Mouse (Mus musculus) embryonic facial prominence, embryonic 15.5 days (tissue): Measurements from ENCODE around the gene Trdn. TPM values are rescaled to one million over a fixed set of nuclear protein-coding genes. Genes with fewer than 3 reads are reported as not detected.
A peak's percentile ranks its signal among the peaks of the same experiment; 100 is the strongest.

Experiments used
- ATAC-seq: fragments of 200-750 bp; cut with Nextera tagmentation; 2 replicates; pipeline ENCODE4 v1.8.0; 2017; ENCODE audit warnings: low read depth, moderate TSS enrichment; ENCODE audit not compliant: insufficient number of reproducible peaks, low FRiP score, low TSS enrichment
- H3K27ac ChIP-seq: fragments of 300-500 bp; sonication (generic); replicated peaks from 2 replicates; pipeline ENCODE4 v1.5.1; 2015; ENCODE audit warnings: mild to moderate bottlenecking, inconsistent platforms
- H3K27me3 ChIP-seq: fragments of 300-500 bp; sonication (generic); 2 replicates; pipeline ENCODE4 v1.6.1; 2015; ENCODE audit warnings: inconsistent platforms
- H3K36me3 ChIP-seq: fragments of 300-500 bp; sonication (generic); 2 replicates; pipeline ENCODE4 v1.6.1; 2015; ENCODE audit warnings: mild to moderate bottlenecking, inconsistent platforms
- H3K4me1 ChIP-seq: fragments of 300-500 bp; sonication (generic); 2 replicates; pipeline ENCODE4 v1.6.1; 2015; ENCODE audit warnings: inconsistent platforms
- H3K4me2 ChIP-seq: fragments of 300-500 bp; sonication (generic); replicated peaks from 2 replicates; pipeline ENCODE4 v1.6.1; 2015; ENCODE audit warnings: mild to moderate bottlenecking, inconsistent platforms
- H3K4me3 ChIP-seq: fragments of 300-500 bp; sonication (generic); replicated peaks from 2 replicates; pipeline ENCODE4 v1.5.1; 2015; ENCODE audit warnings: mild to moderate bottlenecking, inconsistent platforms
- H3K9ac ChIP-seq: fragments of 300-500 bp; sonication (generic); 2 replicates; pipeline ENCODE4 v1.6.1; 2015; ENCODE audit warnings: inconsistent platforms
- H3K9me3 ChIP-seq: fragments of 300-500 bp; sonication (generic); replicated peaks from 2 replicates; pipeline ENCODE4 v1.6.1; 2016; ENCODE audit warnings: inconsistent platforms
- WGBS: fragments of 180-500 bp; shearing (Covaris S2); methylation state at CpG from one replicate; pipeline ENCODE4 v1.1.7; 2015; 5-methylcytosine and 5-hydroxymethylcytosine counted together
- polyA plus RNA-seq: library from polyadenylated mRNA; unstranded; fragments of >200 nt; fragmentation: Nextera tagmentation; extraction: Ambion mirVana; gene quantifications from 2 replicates; pipeline ENCODE4 v1.2.1, GENCODE M21; 2015

Trdn gene
- polyA plus RNA-seq, 1 experiment from 2014 or later, result 9.4 TPM

- WGBS, result 33% methylated on average over 2 of the region's 2 CpGs
- Histone ChIP-seq H3K9me3 (no peaks in the 10 kb centered on the region), H3K9ac (no peak overlapping the region), H3K4me3 (no peak overlapping the region), H3K27me3 (no peaks in the 10 kb centered on the region), H3K36me3 (no peaks in the 10 kb centered on the region), H3K27ac (no peak overlapping the region), H3K4me2 (no peak overlapping the region), H3K4me1 (no peaks in the 10 kb centered on the region)
- ATAC-seq, result peak; percentile 73
These were observed 99.6 kb downstream of the Trdn start for GRCm38 (mm10) chr10:33179731-33180631.

- H3K27ac ChIP-seq, result no peak overlapping the region
- H3K9ac ChIP-seq, result no peak overlapping the region
- 66% methylated on average over 1 of the region's 1 CpGs for WGBS
- no peaks in the 10 kb centered on the region for H3K27me3 ChIP-seq
- no peaks in the 10 kb centered on the region for H3K9me3 ChIP-seq
- H3K4me1 ChIP-seq, result no peaks in the 10 kb centered on the region
- no peak for ATAC-seq
- H3K36me3 ChIP-seq, result no peaks in the 10 kb centered on the region
- H3K4me2 ChIP-seq, result no peak overlapping the region
- no peak overlapping the region for H3K4me3 ChIP-seq
These were observed 108.7 kb downstream of the Trdn start for GRCm38 (mm10) chr10:33189031-33189430.

- Histone ChIP-seq H3K4me3 (no peak overlapping the region), H3K4me2 (no peak overlapping the region), H3K27ac (no peak overlapping the region), H3K9ac (no peak overlapping the region), H3K4me1 (no peaks in the 10 kb centered on the region), H3K9me3 (no peaks in the 10 kb centered on the region), H3K27me3 (no peaks in the 10 kb centered on the region), H3K36me3 (no peaks in the 10 kb centered on the region)
- no peak for ATAC-seq
- WGBS, result 2% methylated on average over 1 of the region's 1 CpGs
These were observed 115.6 kb downstream of the Trdn start for GRCm38 (mm10) chr10:33195919-33196318.

GRCm38 (mm10) chr10:33198257-33198656 lies 117.9 kb downstream of the Trdn start:
- no peak overlapping the region for H3K4me3 ChIP-seq
- no peaks in the 10 kb centered on the region for H3K36me3 ChIP-seq
- no peaks in the 10 kb centered on the region for H3K4me1 ChIP-seq
- no peaks in the 10 kb centered on the region for H3K27me3 ChIP-seq
- no peak for ATAC-seq
- H3K9ac ChIP-seq, result no peak overlapping the region
- H3K27ac ChIP-seq, result no peak overlapping the region
- no peak overlapping the region for H3K4me2 ChIP-seq
- H3K9me3 ChIP-seq, result no peaks in the 10 kb centered on the region
- WGBS, result 58% methylated on average over 1 of the region's 1 CpGs

GRCm38 (mm10) chr10:33210411-33210810 lies 130.1 kb downstream of the Trdn start:
- ATAC-seq, result no peak
- no peaks in the 10 kb centered on the region for H3K27me3 ChIP-seq
- H3K9ac ChIP-seq, result no peak overlapping the region
- 49% methylated on average over 1 of the region's 1 CpGs for WGBS
- H3K36me3 ChIP-seq, result no peaks in the 10 kb centered on the region
- no peak overlapping the region for H3K27ac ChIP-seq
- no peak overlapping the region for H3K4me3 ChIP-seq
- H3K4me2 ChIP-seq, result no peak overlapping the region
- H3K4me1 ChIP-seq, result no peaks in the 10 kb centered on the region
- H3K9me3 ChIP-seq, result no peaks in the 10 kb centered on the region

GRCm38 (mm10) chr10:33253911-33254310 lies 173.6 kb downstream of the Trdn start:
- no peaks in the 10 kb centered on the region for H3K27me3 ChIP-seq
- no peak overlapping the region for H3K4me2 ChIP-seq
- no peaks in the 10 kb centered on the region for H3K4me1 ChIP-seq
- WGBS, result 62% methylated on average over 1 of the region's 1 CpGs
- H3K9me3 ChIP-seq, result no peaks in the 10 kb centered on the region
- H3K4me3 ChIP-seq, result no peak overlapping the region
- H3K9ac ChIP-seq, result no peak overlapping the region
- H3K27ac ChIP-seq, result no peak overlapping the region
- no peaks in the 10 kb centered on the region for H3K36me3 ChIP-seq
- ATAC-seq, result no peak

- H3K4me1 ChIP-seq, result no peaks in the 10 kb centered on the region
- no peak overlapping the region for H3K4me2 ChIP-seq
- H3K36me3 ChIP-seq, result no peaks in the 10 kb centered on the region
- no peak overlapping the region for H3K4me3 ChIP-seq
- H3K9me3 ChIP-seq, result no peaks in the 10 kb centered on the region
- ATAC-seq, result no peak
- 65% methylated on average over 1 of the region's 1 CpGs for WGBS
- no peak overlapping the region for H3K9ac ChIP-seq
- no peaks in the 10 kb centered on the region for H3K27me3 ChIP-seq
- no peak overlapping the region for H3K27ac ChIP-seq
These were observed 175.8 kb downstream of the Trdn start for GRCm38 (mm10) chr10:33256202-33256601.

- Histone ChIP-seq H3K4me2 (no peak overlapping the region), H3K9me3 (no peaks in the 10 kb centered on the region), H3K27me3 (no peaks in the 10 kb centered on the region), H3K27ac (no peak overlapping the region), H3K4me3 (no peak overlapping the region), H3K4me1 (no peaks in the 10 kb centered on the region), H3K9ac (no peak overlapping the region), H3K36me3 (no peaks in the 10 kb centered on the region)
- 35% methylated on average over 2 of the region's 2 CpGs for WGBS
- no peak for ATAC-seq
These were observed 224.6 kb downstream of the Trdn start for GRCm38 (mm10) chr10:33304982-33305381.

- Histone ChIP-seq H3K9me3 (no peaks in the 10 kb centered on the region), H3K4me1 (no peaks in the 10 kb centered on the region), H3K9ac (no peak overlapping the region), H3K4me2 (no peak overlapping the region), H3K27me3 (no peaks in the 10 kb centered on the region), H3K36me3 (no peaks in the 10 kb centered on the region), H3K4me3 (no peak overlapping the region), H3K27ac (no peak overlapping the region)
- ATAC-seq, result no peak
- WGBS, result 89% methylated on average over 1 of the region's 1 CpGs
These were observed 272.7 kb downstream of the Trdn start for GRCm38 (mm10) chr10:33353026-33353425.

GRCm38 (mm10) chr10:33366521-33366920 lies 286.2 kb downstream of the Trdn start:
- ATAC-seq, result no peak
- no peaks in the 10 kb centered on the region for H3K36me3 ChIP-seq
- H3K4me3 ChIP-seq, result no peak overlapping the region
- no peak overlapping the region for H3K4me2 ChIP-seq
- no peaks in the 10 kb centered on the region for H3K4me1 ChIP-seq
- no peak overlapping the region for H3K27ac ChIP-seq
- no peak overlapping the region for H3K9ac ChIP-seq
- H3K9me3 ChIP-seq, result no peaks in the 10 kb centered on the region
- H3K27me3 ChIP-seq, result no peaks in the 10 kb centered on the region

GRCm38 (mm10) chr10:33370534-33370933 lies 290.2 kb downstream of the Trdn start:
- 67% methylated on average over 2 of the region's 2 CpGs for WGBS
- H3K9me3 ChIP-seq, result no peaks in the 10 kb centered on the region
- H3K36me3 ChIP-seq, result no peaks in the 10 kb centered on the region
- H3K4me1 ChIP-seq, result no peaks in the 10 kb centered on the region
- no peak overlapping the region for H3K4me3 ChIP-seq
- no peak overlapping the region for H3K4me2 ChIP-seq
- H3K9ac ChIP-seq, result no peak overlapping the region
- no peak for ATAC-seq
- H3K27me3 ChIP-seq, result no peaks in the 10 kb centered on the region
- no peak overlapping the region for H3K27ac ChIP-seq

- no peaks in the 10 kb centered on the region for H3K4me1 ChIP-seq
- H3K4me2 ChIP-seq, result no peak overlapping the region
- H3K4me3 ChIP-seq, result no peak overlapping the region
- no peaks in the 10 kb centered on the region for H3K27me3 ChIP-seq
- H3K36me3 ChIP-seq, result no peaks in the 10 kb centered on the region
- no peak overlapping the region for H3K27ac ChIP-seq
- H3K9me3 ChIP-seq, result no peaks in the 10 kb centered on the region
- WGBS, result 79% methylated on average over 2 of the region's 2 CpGs
- H3K9ac ChIP-seq, result no peak overlapping the region
- ATAC-seq, result no peak
These were observed 295.2 kb downstream of the Trdn start for GRCm38 (mm10) chr10:33375474-33376029.
